Mouse (Mus musculus): ENCODE data around the gene Lsm6. TPM values are rescaled to one million over a fixed set of nuclear protein-coding genes. Genes with fewer than 3 reads are reported as not detected.

Lsm6 gene
- polyA plus RNA-seq (2016; fragmentation: Nextera tagmentation; extraction: Ambion mirVana): 225 and 240 TPM in 2 replicates

DNA sequence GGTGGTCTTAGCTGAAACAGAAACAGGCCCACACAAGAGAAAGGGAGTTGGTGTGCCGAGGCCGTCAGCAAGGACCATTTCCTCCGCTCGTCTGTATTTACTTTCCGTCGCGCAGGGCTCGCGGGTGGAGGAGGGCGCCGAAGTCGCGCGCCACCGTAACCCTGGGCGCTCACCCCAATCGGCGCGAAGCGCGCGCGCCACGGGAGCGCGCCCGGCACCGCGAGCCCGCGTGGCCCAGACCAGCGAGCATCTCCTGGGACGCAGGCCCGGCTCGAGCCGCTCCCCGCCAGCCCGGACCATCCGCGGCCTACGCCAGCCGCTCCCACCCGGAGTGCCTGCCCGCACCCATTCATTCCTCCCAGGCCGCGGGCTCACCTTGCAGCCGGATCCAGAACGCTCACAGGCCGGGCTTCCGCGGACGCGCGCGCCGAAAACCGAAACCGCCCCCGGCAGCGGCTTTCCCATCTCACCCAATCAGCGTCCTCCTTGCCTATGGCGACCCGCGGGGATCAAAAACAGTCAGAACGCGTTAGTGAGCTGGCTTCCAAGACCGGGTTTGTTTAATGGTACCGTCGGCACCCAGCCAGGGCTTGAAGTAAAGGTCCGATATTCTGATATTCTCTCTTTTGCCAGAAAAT, at the start of gene Lsm6:
Lsm6 (minus strand) TSS at position 468 of the 638 bp plus-strand sequence.
- H3K9ac ChIP-seq: peak within 1 kb of the TSS; percentile 85
- no peaks in the 10 kb centered on the region for H3K27me3 ChIP-seq
- no peaks in the 10 kb centered on the region for H3K9me3 ChIP-seq
- peak within 1 kb of the TSS; percentile 98 for H3K27ac ChIP-seq
- peak within 1 kb of the TSS; percentile 77 for H3K4me3 ChIP-seq
- peak within 1 kb of the TSS; percentile 63 for H3K4me2 ChIP-seq (replicated peaks)
- peak; percentile 80 for ATAC-seq (ENCODE audit: insufficient number of reproducible peaks, insufficient read depth, low FRiP score, low TSS enrichment)
- H3K36me3 ChIP-seq: no peaks in the 10 kb centered on the region
- under 1% methylated on average over 65 of the region's 70 CpGs for WGBS
- H3K4me1 ChIP-seq: peaks cover 12% of the 10 kb centered on the region

DNA sequence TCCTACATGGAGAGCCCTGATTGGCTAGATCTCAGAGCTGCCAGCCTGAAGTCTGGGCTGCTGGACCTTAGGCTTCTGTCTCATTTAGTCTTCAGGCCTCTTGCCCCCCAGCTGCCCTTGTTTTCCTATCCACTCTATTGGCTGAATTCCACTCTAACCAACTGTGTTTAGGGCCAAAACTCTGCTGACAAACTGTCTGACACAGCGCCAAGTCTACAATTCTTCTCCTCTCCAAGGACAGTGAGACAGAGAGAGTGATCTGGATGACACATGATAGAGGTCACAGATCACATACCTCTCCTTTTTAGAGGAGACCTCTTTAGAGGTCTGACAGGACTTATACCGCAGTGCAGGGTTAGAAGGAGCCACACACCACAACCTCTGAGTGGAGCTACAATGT, 46.1 kb upstream of the Lsm6 start:
- Histone ChIP-seq H3K4me3 (no peak overlapping the region), H3K9me3 (no peaks in the 10 kb centered on the region), H3K36me3 (no peaks in the 10 kb centered on the region), H3K4me2 (replicated peaks) (no peak overlapping the region), H3K27me3 (no peaks in the 10 kb centered on the region), H3K4me1 (no peaks in the 10 kb centered on the region), H3K27ac (no peak overlapping the region), H3K9ac (no peak overlapping the region)
- no peak for ATAC-seq (ENCODE audit: insufficient number of reproducible peaks, insufficient read depth, low FRiP score, low TSS enrichment)
- 91% methylated on average over 2 of the region's 2 CpGs for WGBS

DNA sequence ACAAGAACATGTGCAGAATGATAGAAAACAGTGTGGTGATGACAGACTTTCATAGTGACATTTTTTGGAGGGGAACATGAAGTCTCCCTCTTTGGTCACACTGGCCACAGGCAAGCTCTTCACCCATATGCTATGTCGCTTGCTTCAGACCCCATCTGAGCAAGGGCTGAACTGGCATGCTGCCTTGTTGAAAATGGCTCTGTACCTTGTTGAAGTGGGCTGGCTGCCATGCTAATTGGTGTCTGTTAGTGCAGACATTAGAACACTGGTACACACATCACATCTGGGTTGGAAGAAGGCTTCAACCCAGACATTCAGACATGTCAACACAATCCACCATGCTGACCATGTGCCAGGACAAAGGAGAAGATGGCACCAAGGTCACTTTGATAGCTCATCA, 42.1 kb upstream of the Lsm6 start:
- Histone ChIP-seq H3K4me2 (replicated peaks) (no peak overlapping the region), H3K27ac (no peak overlapping the region), H3K9me3 (no peaks in the 10 kb centered on the region), H3K4me1 (0 out of 2 replicates have a peak, but pooled peaks cover 3% of the 10 kb centered on the region), H3K4me3 (no peak overlapping the region), H3K9ac (no peak overlapping the region), H3K36me3 (no peaks in the 10 kb centered on the region), H3K27me3 (no peaks in the 10 kb centered on the region)
- ATAC-seq (ENCODE audit: insufficient number of reproducible peaks, insufficient read depth, low FRiP score, low TSS enrichment): no peak
- WGBS: 88% methylated on average over 1 of the region's 1 CpGs

DNA sequence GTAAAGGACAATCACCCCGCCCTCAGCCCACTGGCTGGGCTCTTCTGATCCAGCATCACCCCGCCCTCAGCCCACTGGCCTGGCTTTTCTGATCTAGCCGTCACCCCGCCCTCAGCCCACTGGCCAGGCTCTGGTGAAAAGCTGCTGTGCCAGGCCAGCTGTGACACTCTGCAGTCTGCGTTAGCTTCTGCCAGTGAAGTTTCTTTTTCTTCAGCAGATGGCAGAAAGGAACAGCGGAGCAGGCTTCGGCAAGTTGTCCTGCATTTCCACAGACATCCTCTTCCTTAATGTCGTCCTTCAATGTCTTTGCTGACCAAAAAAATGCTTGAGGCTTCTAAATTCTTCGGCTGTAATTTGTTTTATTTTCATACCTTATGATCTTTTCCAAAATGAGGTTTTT, 41.1 kb upstream of the Lsm6 start:
- Histone ChIP-seq H3K9me3 (no peaks in the 10 kb centered on the region), H3K4me1 (0 out of 2 replicates have a peak, but pooled peaks cover 3% of the 10 kb centered on the region), H3K4me2 (replicated peaks) (no peak overlapping the region), H3K27ac (no peak overlapping the region), H3K36me3 (no peaks in the 10 kb centered on the region), H3K27me3 (no peaks in the 10 kb centered on the region), H3K9ac (no peak overlapping the region), H3K4me3 (no peak overlapping the region)
- ATAC-seq (ENCODE audit: insufficient number of reproducible peaks, insufficient read depth, low FRiP score, low TSS enrichment): no peak
- 67% methylated on average over 9 of the region's 9 CpGs for WGBS

DNA sequence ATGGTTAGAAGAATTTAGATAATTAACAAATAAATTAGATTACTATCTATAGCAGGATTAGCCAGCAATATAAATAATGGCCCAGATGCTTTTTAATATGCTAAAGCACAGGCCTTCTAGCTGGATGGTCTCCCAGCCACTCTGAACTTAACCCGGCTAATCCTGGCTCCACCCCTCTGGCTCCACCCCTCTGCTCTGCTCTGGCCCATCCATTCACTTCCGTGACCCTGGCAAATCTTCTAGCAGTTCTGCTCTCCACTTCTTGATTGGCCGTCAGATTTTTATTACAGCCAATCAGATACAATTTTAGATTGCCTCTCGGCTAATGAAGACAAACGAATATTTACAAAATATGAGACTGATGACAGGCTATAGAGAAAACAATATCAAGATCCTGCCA, 39.8 kb upstream of the Lsm6 start:
- Histone ChIP-seq H3K27me3 (no peaks in the 10 kb centered on the region), H3K4me1 (0 out of 2 replicates have a peak, but pooled peaks cover 3% of the 10 kb centered on the region), H3K27ac (no peak overlapping the region), H3K4me3 (no peak overlapping the region), H3K9ac (no peak overlapping the region), H3K9me3 (no peaks in the 10 kb centered on the region), H3K4me2 (replicated peaks) (no peak overlapping the region), H3K36me3 (no peaks in the 10 kb centered on the region)
- ATAC-seq (ENCODE audit: insufficient number of reproducible peaks, insufficient read depth, low FRiP score, low TSS enrichment): no peak
- 55% methylated on average over 5 of the region's 5 CpGs for WGBS

DNA sequence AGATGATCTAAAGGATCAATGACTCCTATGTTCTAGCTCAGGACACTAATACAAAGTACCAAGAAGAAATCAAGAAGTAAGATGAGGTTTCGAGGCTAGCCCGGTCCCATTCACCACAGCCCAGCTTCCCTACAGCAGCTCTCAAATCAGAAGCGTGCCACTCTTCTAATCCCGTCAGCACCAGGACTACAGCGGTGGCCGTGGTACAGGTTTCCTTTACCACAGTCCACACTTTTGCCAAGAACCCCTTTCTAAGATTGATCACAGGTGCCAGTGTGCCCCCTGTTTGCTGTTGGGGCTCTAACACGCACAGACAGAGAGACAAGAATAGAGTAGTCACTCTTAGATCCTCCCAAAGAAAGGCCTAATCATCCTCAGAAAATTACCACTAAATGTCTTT, 36.5 kb upstream of the Lsm6 start:
- no peak for ATAC-seq (ENCODE audit: insufficient number of reproducible peaks, insufficient read depth, low FRiP score, low TSS enrichment)
- Histone ChIP-seq H3K4me3 (no peak overlapping the region), H3K36me3 (no peaks in the 10 kb centered on the region), H3K4me1 (0 out of 2 replicates have a peak, but pooled peaks cover 3% of the 10 kb centered on the region), H3K4me2 (replicated peaks) (no peak overlapping the region), H3K9ac (no peak overlapping the region), H3K9me3 (no peaks in the 10 kb centered on the region), H3K27ac (no peak overlapping the region), H3K27me3 (no peaks in the 10 kb centered on the region)
- 88% methylated on average over 7 of the region's 7 CpGs for WGBS

DNA sequence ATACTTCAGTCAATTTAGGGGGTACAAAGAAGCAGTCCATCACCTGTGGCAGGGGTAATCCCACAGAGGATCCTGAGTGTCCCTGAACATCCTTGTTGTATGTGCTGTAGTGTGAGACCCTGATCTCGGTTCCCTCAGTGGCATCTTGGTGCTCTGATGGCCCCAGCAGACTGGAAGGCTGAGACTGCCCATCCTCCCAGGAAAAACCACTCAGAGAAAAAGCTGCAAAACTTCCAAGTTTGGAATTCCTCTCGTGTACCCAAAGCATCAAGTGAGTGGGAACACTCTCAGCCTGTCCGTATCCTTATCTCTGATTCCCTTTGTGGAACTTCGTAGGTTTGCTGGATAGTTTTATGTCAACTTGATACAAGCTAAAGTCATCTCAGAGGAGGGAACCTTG, 31.3 kb upstream of the Lsm6 start:
- ATAC-seq (ENCODE audit: insufficient number of reproducible peaks, insufficient read depth, low FRiP score, low TSS enrichment): no peak
- H3K4me2 ChIP-seq (replicated peaks): no peak overlapping the region
- no peaks in the 10 kb centered on the region for H3K27me3 ChIP-seq
- WGBS: 79% methylated on average over 4 of the region's 4 CpGs
- H3K9me3 ChIP-seq: no peaks in the 10 kb centered on the region
- H3K4me1 ChIP-seq: no peaks in the 10 kb centered on the region
- no peaks in the 10 kb centered on the region for H3K36me3 ChIP-seq
- no peak overlapping the region for H3K4me3 ChIP-seq
- no peak overlapping the region for H3K27ac ChIP-seq
- H3K9ac ChIP-seq: no peak overlapping the region

DNA sequence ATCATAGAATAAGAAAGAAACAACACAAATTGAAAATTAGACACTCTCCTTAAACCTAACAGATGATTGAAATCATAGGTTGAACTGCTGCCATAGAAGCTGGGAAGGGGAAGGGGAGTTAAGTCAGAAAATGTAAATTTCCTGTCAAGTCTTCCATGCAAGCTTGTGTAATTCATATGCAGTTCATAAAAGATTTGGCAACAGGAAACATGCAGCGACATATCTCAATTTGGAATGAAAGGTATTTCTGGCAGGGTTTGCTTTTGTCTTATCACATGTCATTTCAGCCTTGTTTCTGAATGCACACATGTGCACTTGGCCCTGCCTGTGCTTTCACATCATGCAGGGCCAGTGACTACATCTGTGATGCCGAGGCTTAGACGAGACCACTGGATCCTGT, 26.3 kb upstream of the Lsm6 start:
- Histone ChIP-seq H3K4me3 (no peak overlapping the region), H3K4me1 (no peaks in the 10 kb centered on the region), H3K4me2 (replicated peaks) (no peak overlapping the region), H3K36me3 (no peaks in the 10 kb centered on the region), H3K27ac (no peak overlapping the region), H3K9me3 (no peaks in the 10 kb centered on the region), H3K9ac (no peak overlapping the region), H3K27me3 (no peaks in the 10 kb centered on the region)
- WGBS: 78% methylated on average over 3 of the region's 3 CpGs
- ATAC-seq (ENCODE audit: insufficient number of reproducible peaks, insufficient read depth, low FRiP score, low TSS enrichment): no peak

DNA sequence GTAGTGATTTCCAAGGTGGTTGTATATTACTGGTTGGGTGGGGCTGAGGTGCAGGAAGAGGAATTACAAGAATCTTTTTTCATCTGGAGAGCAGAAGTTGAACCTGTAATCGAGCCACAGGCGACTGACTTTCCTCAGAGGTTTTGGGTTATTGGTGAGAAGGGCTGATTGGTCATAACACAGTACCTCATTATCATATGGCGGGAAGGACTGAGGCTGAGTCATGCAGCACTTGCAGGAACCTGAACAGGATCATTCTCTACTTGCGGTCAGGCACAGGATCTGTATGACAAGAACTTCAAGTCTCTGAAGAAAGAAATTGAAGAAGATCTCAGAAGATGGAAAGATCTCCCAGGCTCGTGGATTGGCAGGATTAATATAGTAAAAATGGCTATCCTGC, 23.6 kb upstream of the Lsm6 start:
- ATAC-seq (ENCODE audit: insufficient number of reproducible peaks, insufficient read depth, low FRiP score, low TSS enrichment): no peak
- Histone ChIP-seq H3K9me3 (no peaks in the 10 kb centered on the region), H3K9ac (no peak overlapping the region), H3K4me1 (no peaks in the 10 kb centered on the region), H3K36me3 (no peaks in the 10 kb centered on the region), H3K4me2 (replicated peaks) (no peak overlapping the region), H3K4me3 (no peak overlapping the region), H3K27me3 (no peaks in the 10 kb centered on the region), H3K27ac (no peak overlapping the region)
- WGBS: 76% methylated on average over 5 of the region's 5 CpGs

DNA sequence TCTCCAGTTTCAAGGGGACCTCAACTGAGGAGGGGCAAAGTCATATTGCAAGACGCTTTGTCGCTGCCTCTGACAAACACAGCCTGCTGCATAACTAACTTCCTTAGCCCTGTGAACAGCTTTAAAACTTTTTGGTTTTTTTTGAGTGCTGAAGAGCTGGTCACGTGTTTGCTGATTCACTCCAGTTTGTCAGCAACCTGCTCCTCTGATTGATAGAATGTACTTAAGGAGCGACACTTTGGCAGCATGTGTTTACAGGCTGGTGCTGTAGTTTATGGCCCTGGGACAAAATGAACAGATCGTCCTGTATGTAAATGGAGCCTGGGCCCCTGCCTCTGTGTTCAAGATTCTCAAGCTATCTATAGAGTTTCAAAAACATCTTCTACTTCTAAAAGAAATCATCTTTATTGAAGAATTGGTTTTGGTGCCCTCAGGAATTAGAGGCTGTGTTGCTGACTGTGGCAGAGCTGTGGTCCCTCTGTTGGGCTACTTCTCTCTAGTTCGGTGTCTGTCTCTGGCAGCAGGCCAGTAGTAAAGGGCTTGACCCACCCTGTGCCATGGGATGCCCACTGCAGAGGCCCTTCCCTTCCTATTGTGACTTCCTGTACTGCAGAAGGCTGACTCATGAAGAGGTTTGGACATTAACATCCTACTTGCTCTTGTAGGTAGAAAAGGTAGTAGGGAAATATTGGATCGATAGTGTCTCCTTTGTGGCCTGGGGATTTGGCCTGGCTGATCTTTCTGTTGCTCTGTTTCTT, 17.9 kb upstream of the Lsm6 start:
- Histone ChIP-seq H3K27me3 (no peaks in the 10 kb centered on the region), H3K9me3 (no peaks in the 10 kb centered on the region), H3K27ac (no peak overlapping the region), H3K9ac (no peak overlapping the region), H3K4me3 (no peak overlapping the region), H3K36me3 (no peaks in the 10 kb centered on the region), H3K4me1 (no peaks in the 10 kb centered on the region), H3K4me2 (replicated peaks) (no peak overlapping the region)
- WGBS: 83% methylated on average over 7 of the region's 7 CpGs
- ATAC-seq (ENCODE audit: insufficient number of reproducible peaks, insufficient read depth, low FRiP score, low TSS enrichment): no peak

DNA sequence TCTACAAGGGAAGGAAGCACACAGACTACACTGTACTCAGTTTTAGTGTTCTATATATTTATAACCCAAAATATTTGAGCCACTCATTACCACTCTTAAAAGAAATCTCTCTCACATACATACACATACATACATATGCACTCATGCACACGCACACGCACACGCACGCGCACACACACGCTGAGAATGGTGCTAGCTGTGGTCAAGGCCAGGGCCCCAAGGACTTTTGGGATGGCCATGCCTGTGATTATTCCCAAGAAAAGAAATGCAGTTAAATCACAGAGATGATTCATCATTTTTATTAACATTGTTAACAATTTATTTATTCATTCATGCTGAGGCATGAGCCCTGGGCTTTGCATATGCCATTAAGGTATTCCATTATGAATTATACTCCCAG, 15.2 kb upstream of the Lsm6 start:
- WGBS: 97% methylated on average over 6 of the region's 6 CpGs
- no peak overlapping the region for H3K27ac ChIP-seq
- no peak for ATAC-seq (ENCODE audit: insufficient number of reproducible peaks, insufficient read depth, low FRiP score, low TSS enrichment)
- no peak overlapping the region for H3K4me3 ChIP-seq
- no peaks in the 10 kb centered on the region for H3K9me3 ChIP-seq
- H3K9ac ChIP-seq: no peak overlapping the region
- H3K4me2 ChIP-seq (replicated peaks): no peak overlapping the region
- H3K36me3 ChIP-seq: no peaks in the 10 kb centered on the region
- H3K4me1 ChIP-seq: no peaks in the 10 kb centered on the region
- no peaks in the 10 kb centered on the region for H3K27me3 ChIP-seq

DNA sequence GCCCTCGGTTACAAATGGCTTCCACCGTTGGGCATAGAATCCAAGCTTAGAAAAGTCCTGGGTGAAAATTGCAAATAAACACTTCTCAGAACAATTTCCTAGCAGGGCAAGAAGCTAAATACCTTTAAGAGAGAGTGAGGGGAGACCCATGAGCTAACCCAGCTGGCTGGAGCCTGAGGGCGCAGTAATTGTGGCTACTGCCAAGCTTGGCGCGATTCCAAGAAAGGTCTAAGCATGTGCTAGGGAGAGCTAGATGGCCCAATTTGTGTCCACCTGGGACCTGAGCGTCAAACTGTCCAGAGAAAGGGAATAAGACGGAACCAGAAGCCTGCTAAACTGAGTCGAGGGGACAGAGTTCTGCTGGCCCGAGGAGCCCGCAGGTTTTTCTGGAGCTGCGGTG, 7.5 kb upstream of the Lsm6 start:
- H3K27me3 ChIP-seq: no peaks in the 10 kb centered on the region
- no peaks in the 10 kb centered on the region for H3K36me3 ChIP-seq
- no peak for ATAC-seq (ENCODE audit: insufficient number of reproducible peaks, insufficient read depth, low FRiP score, low TSS enrichment)
- H3K4me2 ChIP-seq (replicated peaks): no peak overlapping the region
- no peak overlapping the region for H3K27ac ChIP-seq
- H3K9ac ChIP-seq: no peak overlapping the region
- no peaks in the 10 kb centered on the region for H3K9me3 ChIP-seq
- 80% methylated on average over 11 of the region's 11 CpGs for WGBS
- H3K4me3 ChIP-seq: no peak overlapping the region
- peaks cover 3% of the 10 kb centered on the region; the same call in 1 of the 2 replicates for H3K4me1 ChIP-seq

Data from embryonic facial prominence, embryonic 12.5 days (tissue).